Mouse (Mus musculus) liver, adult 2 months (tissue): ENCODE measurements at regions not wholly inside any gene's neighbourhood (a gene's known extent, or its start where the extent isn't known, plus 50 kb on each side); places are given as distances from the start of the nearest gene placed in this dataset.

Experiments
- DNase-seq: peaks from one replicate; pipeline ENCODE4 v3.0.0-alpha.2; 2011; ENCODE audit warnings: low read depth, low spot score; ENCODE audit errors: extremely low read depth
- H3K27ac ChIP-seq: fragments of 200-500 bp; replicated peaks from 2 replicates; pipeline ENCODE4 v1.5.1; 2012; ENCODE audit warnings: low read depth, mild to moderate bottlenecking, control low read depth, inconsistent platforms, low read length; ENCODE audit not compliant: insufficient read depth
- H3K27me3 ChIP-seq: fragments of 200-500 bp; 2 replicates; pipeline ENCODE4 v1.6.1; 2012; ENCODE audit warnings: mild to moderate bottlenecking, moderate library complexity, low read length, inconsistent platforms; ENCODE audit not compliant: control insufficient read depth, insufficient read depth
- H3K36me3 ChIP-seq: fragments of 200-500 bp; 2 replicates; pipeline ENCODE4 v1.6.1; 2012; ENCODE audit warnings: low read length, inconsistent platforms; ENCODE audit not compliant: control insufficient read depth, insufficient read depth
- H3K4me1 ChIP-seq: fragments of 200-500 bp; 2 replicates; pipeline ENCODE4 v1.6.1; 2011; ENCODE audit warnings: low read length; ENCODE audit not compliant: control insufficient read depth, insufficient read depth
- H3K4me3 ChIP-seq: fragments of 200-500 bp; 2 replicates; pipeline ENCODE4 v1.5.1; 2011; ENCODE audit warnings: low read depth, mild to moderate bottlenecking, control low read depth, low read length, moderate library complexity; ENCODE audit not compliant: insufficient read depth
- H3K79me2 ChIP-seq: fragments of 200-500 bp; 2 replicates; pipeline ENCODE4 v1.6.1; 2012; ENCODE audit warnings: inconsistent platforms, mild to moderate bottlenecking, low read length, moderate library complexity; ENCODE audit not compliant: control insufficient read depth, insufficient read depth
- H3K9ac ChIP-seq: fragments of 200-500 bp; 2 replicates; pipeline ENCODE4 v1.6.1; 2012; ENCODE audit warnings: low read depth, mild to moderate bottlenecking, control low read depth, inconsistent platforms, low read length
- CTCF ChIP-seq: fragments of 200-500 bp; IDR thresholded peaks from 2 replicates; pipeline ENCODE4 v1.5.1; 2011; ENCODE audit warnings: low read depth, low read length, control low read depth
- POLR2A ChIP-seq: fragments of 200-500 bp; IDR thresholded peaks from 2 replicates; pipeline ENCODE4 v1.6.1; 2011; ENCODE audit warnings: low read length, control low read depth; ENCODE audit not compliant: insufficient read depth; ENCODE audit errors: extremely low read depth
- WGBS: fragments of 180-500 bp; shearing (Covaris S2); methylation state at CpG from one replicate; pipeline ENCODE4 v1.1.7; 2018; 5-methylcytosine and 5-hydroxymethylcytosine counted together

GRCm38 (mm10) chr5:118367047-118367446, 122.0 kb downstream of the 2410131K14Rik start:
- H3K27me3 ChIP-seq, result no peaks in the 10 kb centered on the region
- no peaks in the 10 kb centered on the region for H3K4me1 ChIP-seq
- no peak overlapping the region for H3K4me3 ChIP-seq
- WGBS, result 88% methylated on average over 11 of the region's 11 CpGs
- TF ChIP-seq POLR2A (no peak), CTCF (no peak)
- no peaks in the 10 kb centered on the region for H3K36me3 ChIP-seq
- no peak overlapping the region for H3K27ac ChIP-seq
- no peak overlapping the region for H3K9ac ChIP-seq
- H3K79me2 ChIP-seq, result no peaks in the 10 kb centered on the region
- no peak for DNase-seq

- TF ChIP-seq CTCF (no peak), POLR2A (no peak)
- 31% methylated on average over 13 of the region's 13 CpGs for WGBS
- Histone ChIP-seq H3K79me2 (no peaks in the 10 kb centered on the region), H3K9ac (no peak overlapping the region), H3K27ac (no peak overlapping the region), H3K27me3 (no peaks in the 10 kb centered on the region), H3K4me1 (no peaks in the 10 kb centered on the region), H3K4me3 (no peak overlapping the region), H3K36me3 (no peaks in the 10 kb centered on the region)
- DNase-seq, result no peak
Measured at GRCm38 (mm10) chr5:118373581-118373981, 128.6 kb downstream of the 2410131K14Rik start.

- TF ChIP-seq CTCF, result no peak
- TF ChIP-seq POLR2A, result no peak
- H3K4me1 ChIP-seq, result no peaks in the 10 kb centered on the region
- 0 out of 2 replicates have a peak, but pooled peaks cover 2% of the 10 kb centered on the region for H3K27me3 ChIP-seq
- DNase-seq, result no peak
- H3K27ac ChIP-seq, result no peak overlapping the region
- H3K9ac ChIP-seq, result no peak overlapping the region
- 79% methylated on average over 2 of the region's 2 CpGs for whole genome bisulfite sequencing
- H3K36me3 ChIP-seq, result no peaks in the 10 kb centered on the region
- H3K79me2 ChIP-seq, result no peaks in the 10 kb centered on the region
- H3K4me3 ChIP-seq, result no peak overlapping the region
Measured at GRCm38 (mm10) chr5:118374968-118375367, 129.9 kb downstream of the 2410131K14Rik start.

- Histone ChIP-seq H3K4me1 (no peaks in the 10 kb centered on the region), H3K27ac (no peak overlapping the region), H3K79me2 (no peaks in the 10 kb centered on the region), H3K36me3 (no peaks in the 10 kb centered on the region), H3K27me3 (0 out of 2 replicates have a peak, but pooled peaks cover 2% of the 10 kb centered on the region), H3K4me3 (no peak overlapping the region), H3K9ac (no peak overlapping the region)
- WGBS, result 50% methylated on average over 5 of the region's 5 CpGs
- TF ChIP-seq POLR2A, result no peak
- no peak for TF ChIP-seq CTCF
- no peak for DNase-seq
Measured at GRCm38 (mm10) chr5:118375916-118376315, 130.9 kb downstream of the 2410131K14Rik start.

- Histone ChIP-seq H3K27me3 (0 out of 2 replicates have a peak, but pooled peaks cover 5% of the 10 kb centered on the region), H3K36me3 (no peaks in the 10 kb centered on the region), H3K4me1 (no peaks in the 10 kb centered on the region), H3K9ac (no peak overlapping the region), H3K27ac (no peak overlapping the region), H3K4me3 (no peak overlapping the region), H3K79me2 (no peaks in the 10 kb centered on the region)
- WGBS, result 64% methylated on average over 5 of the region's 5 CpGs
- DNase-seq, result no peak
- TF ChIP-seq CTCF (no peak), POLR2A (no peak)
Measured at GRCm38 (mm10) chr5:118376478-118376877, 131.5 kb downstream of the 2410131K14Rik start.

- DNase-seq, result no peak
Measured at GRCm38 (mm10) chr5:118377402-118377848, 132.4 kb downstream of the 2410131K14Rik start.

More at GRCm38 (mm10) chr5:118377402-118377848, 132.4 kb downstream of the 2410131K14Rik start:
- H3K4me3 ChIP-seq, result no peak overlapping the region
- 75% methylated on average over 8 of the region's 8 CpGs for WGBS
- no peaks in the 10 kb centered on the region for H3K4me1 ChIP-seq
- H3K27me3 ChIP-seq, result 0 out of 2 replicates have a peak, but pooled peaks cover 5% of the 10 kb centered on the region
- no peak overlapping the region for H3K9ac ChIP-seq
- no peaks in the 10 kb centered on the region for H3K36me3 ChIP-seq
- TF ChIP-seq CTCF, result no peak
- TF ChIP-seq POLR2A, result no peak
- no peak overlapping the region for H3K27ac ChIP-seq
- no peaks in the 10 kb centered on the region for H3K79me2 ChIP-seq
